Mouse (Mus musculus): ENCODE results near the gene Apoc3.

DNA sequence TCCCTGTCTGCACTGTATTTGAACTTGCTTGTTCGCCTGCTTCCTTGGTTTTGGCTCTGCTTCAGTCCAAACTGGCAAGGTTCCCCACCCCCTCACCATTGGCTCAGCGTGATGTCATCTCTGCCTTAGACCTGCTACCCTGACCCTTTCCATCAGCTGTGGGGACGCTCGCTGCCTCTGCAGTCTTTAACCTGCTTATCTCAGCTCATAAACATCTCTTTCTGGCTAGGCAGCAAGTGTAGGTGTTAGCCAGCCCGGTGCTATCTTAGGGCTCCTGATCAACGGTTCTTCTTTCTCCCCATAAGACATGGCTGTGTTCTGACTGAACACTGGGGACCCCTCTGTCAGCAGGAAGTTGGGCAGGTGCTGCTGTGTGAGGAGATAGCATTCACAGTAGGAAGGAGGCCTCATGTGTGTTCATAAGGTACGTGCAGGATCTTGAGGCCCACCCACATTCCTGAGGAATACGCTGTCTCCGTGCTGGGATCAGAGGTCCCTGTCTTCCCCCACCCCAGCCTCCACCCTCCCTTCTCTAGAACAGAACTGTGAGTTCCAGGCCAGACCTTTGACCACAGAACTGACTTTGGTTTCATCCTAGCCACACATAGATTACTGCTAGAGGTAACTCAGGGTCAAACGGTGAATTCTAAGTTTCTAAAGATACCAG is 28.5 kb downstream of the Apoc3 start:
- TF ChIP-seq EP300 (IDR thresholded peaks at IDR 0.05; ENCODE audit: insufficient read depth, low read depth, low read length) (no peak), CTCF (IDR thresholded peaks at IDR 0.05) (no peak), POLR2A (IDR thresholded peaks at IDR 0.05; ENCODE audit: insufficient read depth, low read depth, low read length) (no peak)
